Mouse (Mus musculus) neural tube, embryonic 14.5 days (tissue): ENCODE data around the gene Nxt2. TPM values are rescaled to one million over a fixed set of nuclear protein-coding genes. Genes with fewer than 3 reads are reported as not detected.
"Not testable (repeated sequence)": the region's sequence is repeated elsewhere in the genome, so short reads cannot be mapped to it uniquely, and the experiment has no call there.

ENCODE experiments used
- ATAC-seq: fragments of 200-750 bp; cut with Nextera tagmentation; 2 replicates; pipeline ENCODE4 v1.8.0; 2017; ENCODE audit warnings: low read depth, mild to moderate bottlenecking, moderate TSS enrichment, moderate library complexity
- H3K27ac ChIP-seq: fragments of 300-500 bp; sonication (generic); 2 replicates; pipeline ENCODE4 v1.5.1; 2014; ENCODE audit warnings: low read depth, mild to moderate bottlenecking, control low read depth, low read length, moderate library complexity, mixed read lengths
- H3K27me3 ChIP-seq: fragments of 300-500 bp; sonication (generic); 2 replicates; pipeline ENCODE4 v1.6.1; 2014; ENCODE audit warnings: low read length; ENCODE audit not compliant: control insufficient read depth, insufficient read depth
- H3K36me3 ChIP-seq: fragments of 300-500 bp; sonication (generic); 2 replicates; pipeline ENCODE4 v1.6.1; 2014; ENCODE audit warnings: low read length, mixed read lengths; ENCODE audit not compliant: control insufficient read depth, insufficient read depth
- H3K4me1 ChIP-seq: fragments of 300-500 bp; sonication (generic); 2 replicates; pipeline ENCODE4 v1.6.1; 2014; ENCODE audit warnings: low read length; ENCODE audit not compliant: control insufficient read depth, insufficient read depth
- H3K4me2 ChIP-seq: fragments of 300-500 bp; sonication (generic); 2 replicates; pipeline ENCODE4 v1.6.1; 2014; ENCODE audit warnings: mild to moderate bottlenecking, low read depth, low read length, control low read depth
- H3K4me3 ChIP-seq: fragments of 300-500 bp; sonication (generic); 2 replicates; pipeline ENCODE4 v1.5.1; 2014; ENCODE audit warnings: low read depth, low read length, control low read depth, mixed read lengths
- H3K9ac ChIP-seq: fragments of 300-500 bp; sonication (generic); replicated peaks from 2 replicates; pipeline ENCODE4 v1.6.1; 2014; ENCODE audit warnings: low read depth, mild to moderate bottlenecking, control low read depth, low read length, mixed read lengths
- H3K9me3 ChIP-seq: fragments of 300-500 bp; sonication (generic); 2 replicates; pipeline ENCODE4 v1.6.1; 2016; ENCODE audit warnings: low read length; ENCODE audit not compliant: control insufficient read depth
- WGBS: fragments of 180-500 bp; shearing (Covaris S2); extraction: QIAGEN DNeasy Blood & Tissue Kit; methylation state at CpG from one replicate; pipeline ENCODE4 v1.1.7; 2014; 5-methylcytosine and 5-hydroxymethylcytosine counted together
- polyA plus RNA-seq: library from polyadenylated mRNA; unstranded; fragments of >200 nt; fragmentation: Nextera tagmentation; extraction: Ambion mirVana; gene quantifications from 2 replicates; pipeline ENCODE4 v1.2.1, GENCODE M21; 2014

Nxt2 gene
- polyA plus RNA-seq, 1 experiment from 2014 or later = 26.1 TPM

GRCm38 (mm10) chrX:142227398-142228054, 956 bp downstream of the Nxt2 start:
- Histone ChIP-seq H3K9ac (no peak overlapping the region; the same call in 1 of the 2 replicates), H3K27ac (no peak overlapping the region), H3K36me3 (no peaks in the 10 kb centered on the region), H3K4me2 (peak overlapping the region; percentile 38), H3K9me3 (no peaks in the 10 kb centered on the region), H3K27me3 (no peaks in the 10 kb centered on the region), H3K4me1 (no peaks in the 10 kb centered on the region), H3K4me3 (peak overlapping the region; percentile 43)
- WGBS = 23% methylated on average over 15 of the region's 15 CpGs
- peak; percentile 36 for ATAC-seq

- Histone ChIP-seq H3K9me3 (no peaks in the 10 kb centered on the region), H3K4me2 (peak overlapping the region; percentile 38), H3K4me3 (peak overlapping the region; percentile 43), H3K27ac (peak overlapping the region; percentile 79), H3K9ac (peak overlapping the region; percentile 28; the same call in 1 of the 2 replicates), H3K27me3 (no peaks in the 10 kb centered on the region), H3K4me1 (no peaks in the 10 kb centered on the region), H3K36me3 (no peaks in the 10 kb centered on the region)
- peak; percentile 99 for ATAC-seq
- 18% methylated on average over 29 of the region's 42 CpGs for WGBS
Observed at GRCm38 (mm10) chrX:142228055-142228768, 1.6 kb downstream of the Nxt2 start.

GRCm38 (mm10) chrX:142228769-142229158, 2.2 kb downstream of the Nxt2 start:
- H3K9ac ChIP-seq = peak overlapping the region; percentile 16; the same call in 1 of the 2 replicates
- H3K36me3 ChIP-seq = no peaks in the 10 kb centered on the region
- H3K4me3 ChIP-seq = peak overlapping the region; percentile 43
- H3K4me2 ChIP-seq = peak overlapping the region; percentile 25
- H3K27ac ChIP-seq = no peak overlapping the region
- H3K4me1 ChIP-seq = no peaks in the 10 kb centered on the region
- H3K9me3 ChIP-seq = no peaks in the 10 kb centered on the region
- WGBS = 30% methylated on average over 7 of the region's 7 CpGs
- H3K27me3 ChIP-seq = no peaks in the 10 kb centered on the region
- peak; percentile 45; the same call in 1 of the 2 replicates for ATAC-seq

DNA sequence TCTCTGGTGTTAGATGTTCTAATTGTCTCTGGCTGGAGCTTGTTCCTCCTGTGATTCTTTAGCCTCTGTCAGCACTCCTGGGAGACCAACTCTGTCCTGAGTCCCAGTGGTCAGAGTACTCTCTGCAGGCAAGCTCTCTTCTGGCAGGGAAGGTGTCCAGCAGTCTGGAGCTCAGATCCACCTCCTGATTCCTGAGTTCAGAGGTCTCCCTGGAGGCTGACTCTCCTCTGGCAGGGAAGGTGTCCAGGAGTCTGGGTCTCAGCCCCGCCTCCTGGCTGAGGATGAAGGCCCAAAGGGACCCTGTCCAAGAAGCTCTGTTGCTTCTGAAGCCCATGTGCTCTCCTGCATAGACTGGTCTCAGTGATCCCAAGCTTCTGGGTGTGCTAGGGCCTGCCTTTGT, 9.6 kb downstream of the Nxt2 start:
- not testable (repeated sequence) for H3K36me3 ChIP-seq, H3K4me2 ChIP-seq, H3K9ac ChIP-seq, H3K4me1 ChIP-seq, H3K27me3 ChIP-seq, H3K9me3 ChIP-seq, ATAC-seq, H3K4me3 ChIP-seq, H3K27ac ChIP-seq
- WGBS = 89% methylated on average over 1 of the region's 1 CpGs

- 61% methylated on average over 2 of the region's 2 CpGs for WGBS
- H3K4me1 ChIP-seq = no peaks in the 10 kb centered on the region
- no peak overlapping the region for H3K9ac ChIP-seq
- H3K4me2 ChIP-seq = no peak overlapping the region
- no peaks in the 10 kb centered on the region for H3K36me3 ChIP-seq
- ATAC-seq = no peak
- H3K27ac ChIP-seq = no peak overlapping the region
- no peaks in the 10 kb centered on the region for H3K9me3 ChIP-seq
- H3K4me3 ChIP-seq = no peak overlapping the region
- H3K27me3 ChIP-seq = no peaks in the 10 kb centered on the region
Observed at GRCm38 (mm10) chrX:142237101-142237500, 10.5 kb downstream of the Nxt2 start.

- WGBS = 78% methylated on average over 5 of the region's 5 CpGs
Observed at GRCm38 (mm10) chrX:142245682-142246327, 19.2 kb downstream of the Nxt2 start.

DNA sequence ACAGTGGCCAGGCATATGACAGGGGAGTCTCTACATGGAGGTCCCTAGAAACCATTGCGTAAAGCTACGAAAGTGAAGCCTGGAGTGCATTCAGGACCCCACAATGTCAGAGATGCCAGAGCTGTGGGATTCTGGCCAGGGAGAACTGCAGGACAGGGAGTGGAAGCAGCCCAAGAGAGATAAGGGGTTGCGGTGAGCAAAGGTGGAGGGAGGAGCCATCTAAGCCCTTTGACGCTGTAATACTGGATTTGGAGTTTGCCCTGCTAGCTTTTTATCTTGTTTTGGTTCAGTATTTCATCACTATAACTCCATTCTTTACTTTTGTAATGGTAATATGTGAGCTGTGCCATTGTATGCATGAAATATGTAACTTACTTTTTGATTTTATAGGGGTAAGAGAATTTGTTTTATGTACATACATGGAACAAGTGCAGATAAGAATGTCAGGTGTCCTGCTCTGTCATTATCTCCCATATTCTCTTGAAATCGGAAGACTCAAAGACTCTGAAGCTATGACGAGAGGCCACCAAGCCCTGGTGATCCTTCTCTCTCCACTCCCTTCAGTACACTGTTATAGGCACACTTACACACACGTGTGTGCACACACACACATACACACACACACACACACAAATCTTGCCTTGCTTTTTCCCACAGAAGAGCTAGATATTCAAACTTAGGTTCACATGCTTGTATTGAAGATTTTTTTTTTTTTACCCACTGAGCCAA, 23.6 kb downstream of the Nxt2 start:
- Histone ChIP-seq H3K4me3 (no peak overlapping the region), H3K27ac (no peak overlapping the region), H3K36me3 (no peaks in the 10 kb centered on the region), H3K9me3 (no peaks in the 10 kb centered on the region), H3K4me1 (no peaks in the 10 kb centered on the region), H3K9ac (no peak overlapping the region), H3K27me3 (no peaks in the 10 kb centered on the region), H3K4me2 (no peak overlapping the region)
- ATAC-seq = no peak
- WGBS = 88% methylated on average over 7 of the region's 7 CpGs

More at GRCm38 (mm10) chrX:142245682-142246327, 19.2 kb downstream of the Nxt2 start:
- no peak for ATAC-seq
- no peaks in the 10 kb centered on the region for H3K36me3 ChIP-seq
- H3K4me1 ChIP-seq = no peaks in the 10 kb centered on the region
- no peak overlapping the region for H3K4me3 ChIP-seq
- no peak overlapping the region for H3K27ac ChIP-seq
- no peaks in the 10 kb centered on the region for H3K9me3 ChIP-seq
- H3K9ac ChIP-seq = no peak overlapping the region
- no peaks in the 10 kb centered on the region for H3K27me3 ChIP-seq
- no peak overlapping the region for H3K4me2 ChIP-seq

GRCm38 (mm10) chrX:142276031-142276430, 49.5 kb downstream of the Nxt2 start:
- Histone ChIP-seq H3K4me3 (no peak overlapping the region), H3K27ac (no peak overlapping the region), H3K4me2 (no peak overlapping the region), H3K9ac (no peak overlapping the region), H3K4me1 (no peaks in the 10 kb centered on the region), H3K9me3 (no peaks in the 10 kb centered on the region), H3K36me3 (no peaks in the 10 kb centered on the region), H3K27me3 (no peaks in the 10 kb centered on the region)
- ATAC-seq = no peak
- WGBS = 66% methylated on average over 3 of the region's 3 CpGs
